Mouse (Mus musculus) embryonic facial prominence, embryonic 15.5 days (tissue): ENCODE measurements around the gene Ciao1. TPM values are rescaled to one million over a fixed set of nuclear protein-coding genes. Genes with fewer than 3 reads are reported as not detected.

Source experiments
- polyA plus RNA-seq: library from polyadenylated mRNA; unstranded; fragments of >200 nt; fragmentation: Nextera tagmentation; extraction: Ambion mirVana; gene quantifications from 2 replicates; pipeline ENCODE4 v1.2.1, GENCODE M21; 2015

The Ciao1 gene
- polyA plus RNA-seq, 1 experiment from 2014 or later = 65.7 TPM

Other genes starting within 250 kb of the Ciao1 start
- gene Ap4e1, start 239.1 kb downstream of the Ciao1 start, polyA plus RNA-seq = 9.5 and 10.9 TPM in 2 replicates
- 54.7 and 55.4 TPM in 2 replicates for gene Blvra, start 177.2 kb downstream of the Ciao1 start, polyA plus RNA-seq
- 60.2 and 62.2 TPM in 2 replicates for gene Ncaph, start 113.9 kb downstream of the Ciao1 start, polyA plus RNA-seq
- gene Itpripl1, start 104.4 kb downstream of the Ciao1 start, polyA plus RNA-seq = 27.2 and 27.4 TPM in 2 replicates
- gene 1810024B03Rik, start 39.5 kb downstream of the Ciao1 start, polyA plus RNA-seq = 1.9 and 2.3 TPM in 2 replicates
- 48.1 and 50.0 TPM in 2 replicates for gene Snrnp200, start 39.4 kb downstream of the Ciao1 start, polyA plus RNA-seq
- 30.3 and 30.9 TPM in 2 replicates for gene Tmem127, start 92 bp upstream of the Ciao1 start, polyA plus RNA-seq
- 63.5 and 67.6 TPM in 2 replicates for gene Stard7, start 22.4 kb upstream of the Ciao1 start, polyA plus RNA-seq
- 9.1 and 10.6 TPM in 2 replicates for gene Dusp2, start 88.3 kb upstream of the Ciao1 start, polyA plus RNA-seq
- 0.24 TPM in 1 of 2 replicates, not detected in the other for gene Astl, start 90.8 kb upstream of the Ciao1 start, polyA plus RNA-seq
- 0.30 and 0.33 TPM in 2 replicates for gene Adra2b, start 115.4 kb upstream of the Ciao1 start, polyA plus RNA-seq
- gene Gpat2, start 177.4 kb upstream of the Ciao1 start, polyA plus RNA-seq = 0.49 and 0.71 TPM in 2 replicates
- gene Fahd2a, start 196.7 kb upstream of the Ciao1 start, polyA plus RNA-seq = 24.4 and 25.3 TPM in 2 replicates